Mouse (Mus musculus) thymus, postnatal 36 days (tissue): Measurements from ENCODE around the gene Nudt3.
A peak's percentile ranks its signal among the peaks of the same experiment; 100 is the strongest.

Experiments used
- DNase-seq, 2 experiments: peaks; one replicate each; pipeline ENCODE4 v3.0.0; 2022; ENCODE audit warnings: mixed read lengths in 2 of 2

Nudt3 gene

DNA sequence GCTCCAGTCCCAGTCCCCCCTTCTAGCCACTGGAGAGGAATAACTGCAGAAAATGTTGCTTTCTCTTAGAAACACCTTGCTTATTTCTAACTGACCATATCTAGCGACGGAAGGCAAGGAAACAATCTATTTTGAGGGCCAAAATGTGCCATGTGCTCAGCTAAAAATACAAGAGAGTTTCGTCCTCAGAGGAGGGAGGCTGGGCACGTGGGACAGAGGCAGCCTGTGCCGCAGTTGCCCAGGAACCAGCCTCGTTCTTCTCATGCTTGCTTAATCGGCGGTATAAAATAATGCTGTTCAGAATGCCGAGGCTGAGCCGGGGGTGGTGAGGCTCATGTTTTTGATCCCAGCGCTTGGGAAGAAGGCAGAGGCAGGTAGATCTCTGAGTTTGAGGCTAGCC is 78.7 kb downstream of the Nudt3 start:
- DNase-seq: no peak

GRCm38 (mm10) chr17:27541984-27542383 is 81.3 kb downstream of the Nudt3 start:
- DNase-seq: no peak

- no peak for DNase-seq
These were observed 82.0 kb downstream of the Nudt3 start for GRCm38 (mm10) chr17:27541261-27541660.

- DNase-seq: peak; percentile 87 to 92
These were observed 88.6 kb downstream of the Nudt3 start for GRCm38 (mm10) chr17:27534718-27535117.

GRCm38 (mm10) chr17:27533354-27533753 is 89.9 kb downstream of the Nudt3 start:
- no peak for DNase-seq

GRCm38 (mm10) chr17:27532095-27532494 is 91.2 kb downstream of the Nudt3 start:
- no peak for DNase-seq
